Mouse (Mus musculus) adrenal gland, adult 8-10 months (tissue): ENCODE data around the gene Otoa. TPM values are rescaled to one million over a fixed set of nuclear protein-coding genes. Genes with fewer than 3 reads are reported as not detected.

ENCODE experiments used
- DNase-seq: peaks from one replicate; pipeline ENCODE4 v3.0.0; 2022
- total RNA-seq, 4 experiments: library from RNA; stranded (reverse); gene quantifications; 2 replicates each; pipeline ENCODE4 v1.2.4; 2022

The Otoa gene
- 1 to 10 TPM in 2 of 4 experiments, under 1 TPM in 2; 0.58 to 1.3 (median 1.0) TPM for total RNA-seq

- no peak for DNase-seq
Observed at GRCm38 (mm10) chr7:121081350-121081749, at the start of gene Otoa. Otoa (plus strand) TSS chr7:121081650.

DNA sequence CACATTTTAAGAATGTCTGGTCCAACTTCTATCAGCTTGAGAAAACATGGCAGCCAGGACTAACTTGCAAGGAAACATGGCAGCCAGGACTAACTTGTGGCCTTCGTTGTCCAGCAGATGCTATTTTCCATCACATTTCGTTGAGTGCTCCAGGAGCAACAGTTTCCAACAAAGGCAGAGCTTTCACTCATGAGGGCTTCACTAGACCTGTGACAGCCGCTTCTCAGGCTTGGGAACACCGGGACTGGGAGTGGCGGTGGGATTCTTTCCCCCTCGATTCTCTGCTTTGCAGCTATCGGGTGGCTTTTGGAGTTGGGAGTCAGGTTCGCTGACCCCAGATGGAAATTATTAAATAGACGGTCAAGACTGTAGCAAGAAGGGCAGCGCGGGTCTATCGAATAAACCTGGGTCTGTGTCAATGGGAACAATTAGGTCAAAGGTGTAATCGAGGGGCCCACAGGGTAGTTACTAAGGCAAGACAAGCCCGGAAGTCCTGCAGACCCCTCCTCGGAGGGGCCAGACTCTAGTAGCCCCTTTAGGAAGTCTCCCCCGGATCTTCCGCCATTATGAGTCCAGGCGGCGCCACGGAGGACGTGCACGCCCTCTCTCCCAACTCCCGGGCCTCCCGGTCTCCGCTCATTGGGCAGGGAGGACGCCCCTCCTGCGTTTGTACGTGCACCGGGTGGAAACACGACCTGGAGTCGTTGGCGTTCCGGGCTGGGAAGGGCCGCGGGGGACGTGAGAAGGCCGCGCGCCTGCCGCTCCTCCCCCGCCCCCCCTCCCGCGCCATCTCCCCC, 47.4 kb upstream of the Otoa start, which contains the start of gene Mettl9:
TSS of gene Mettl9 (plus strand) at position 590 of the 797 bp plus-strand sequence.
- peak; percentile 93 for DNase-seq

- no peak for DNase-seq
Observed at GRCm38 (mm10) chr7:121034701-121035141, 46.7 kb upstream of the Otoa start.

DNA sequence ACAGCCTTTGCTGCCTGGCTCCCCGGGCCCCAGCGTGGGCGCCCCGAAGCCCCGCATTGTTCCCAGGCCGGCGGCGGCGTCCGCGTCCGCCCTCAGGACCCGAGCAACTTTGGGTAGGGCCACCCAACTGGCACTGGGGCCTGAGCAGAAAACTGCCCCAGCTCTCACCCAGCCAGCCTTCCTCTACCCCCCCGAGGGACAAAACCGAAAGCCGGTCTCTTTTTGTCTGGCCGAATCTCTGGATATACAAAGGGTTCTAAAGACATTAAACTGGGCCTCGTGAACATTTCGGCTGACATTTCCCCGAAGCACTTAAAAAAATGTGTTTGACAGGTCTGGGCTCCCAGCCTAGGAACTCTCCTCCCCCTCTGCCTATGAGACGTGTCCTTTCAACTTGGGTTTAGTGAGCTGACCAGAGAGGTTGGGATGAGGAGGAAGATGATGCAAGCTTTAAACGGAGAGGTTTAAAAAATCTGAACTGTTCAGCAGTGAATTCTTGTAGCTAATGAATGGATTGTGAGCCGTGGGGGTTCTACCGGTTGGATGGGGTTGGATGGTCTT, 46.2 kb upstream of the Otoa start:
- peak; percentile 55 for DNase-seq

- no peak for DNase-seq
Observed at GRCm38 (mm10) chr7:121040595-121040994, 40.9 kb upstream of the Otoa start.

- DNase-seq, result no peak
Observed at GRCm38 (mm10) chr7:121041989-121042388, 39.5 kb upstream of the Otoa start.

- DNase-seq, result no peak
Observed at GRCm38 (mm10) chr7:121043004-121043403, 38.4 kb upstream of the Otoa start.

GRCm38 (mm10) chr7:121043510-121043909, 37.9 kb upstream of the Otoa start:
- DNase-seq, result no peak

DNA sequence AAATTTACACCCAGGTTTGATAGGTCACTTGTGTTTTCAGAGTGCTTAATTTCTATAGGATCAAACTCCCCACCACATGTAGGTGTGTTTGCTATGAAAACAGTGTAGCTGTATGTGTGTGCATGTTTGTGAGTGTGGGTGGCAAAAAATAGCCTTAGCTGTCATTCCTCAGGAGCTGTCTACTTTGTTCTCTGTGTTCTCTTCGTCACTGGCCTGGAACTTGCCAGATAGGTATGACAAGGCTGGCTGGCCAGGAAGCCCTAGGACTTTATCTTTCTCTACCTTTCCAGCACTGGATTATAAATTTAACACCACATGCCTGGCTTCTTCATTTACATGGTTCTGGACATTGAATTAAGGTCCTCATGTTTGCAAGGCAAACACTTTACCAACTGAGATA, 37.2 kb upstream of the Otoa start:
- no peak for DNase-seq

DNA sequence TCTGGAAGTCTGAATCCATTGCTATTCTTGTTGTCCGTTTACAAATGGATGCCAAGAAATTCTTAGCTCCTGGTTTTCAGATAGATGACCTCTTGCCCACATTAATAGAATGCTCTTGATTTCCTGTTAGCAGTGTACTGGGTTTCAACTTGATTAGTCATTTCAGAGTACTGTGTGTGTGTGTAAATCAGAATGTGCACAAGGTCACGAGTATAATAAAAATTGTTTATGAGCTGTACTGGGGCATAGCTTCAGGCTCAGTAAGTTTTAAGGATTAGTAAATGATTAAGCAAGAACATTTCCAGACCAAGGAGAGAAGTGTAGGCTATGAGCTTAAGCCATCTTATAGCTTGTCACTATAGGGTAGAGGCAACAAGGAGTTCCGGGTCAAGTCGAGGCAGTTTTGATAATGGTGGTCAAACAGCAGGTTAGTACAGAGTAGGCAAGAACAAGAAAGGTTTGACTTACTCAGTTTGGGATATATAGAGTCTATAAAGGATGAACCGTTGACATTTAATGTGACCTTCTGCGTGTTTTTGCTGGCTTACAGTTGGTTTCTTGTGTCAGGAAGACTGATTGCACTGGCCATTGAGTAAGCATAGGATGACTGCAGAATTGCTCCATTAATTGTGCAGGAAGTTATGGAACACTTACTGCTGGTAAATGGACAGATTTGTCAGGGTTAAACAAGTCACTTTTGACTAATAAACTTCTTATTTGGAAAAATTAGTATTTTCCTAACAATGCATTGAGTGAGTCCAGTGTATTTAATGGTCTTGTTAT, 35.6 kb upstream of the Otoa start:
- DNase-seq, result peak; percentile 42

- no peak for DNase-seq
Observed at GRCm38 (mm10) chr7:121047624-121048023, 33.8 kb upstream of the Otoa start.

DNA sequence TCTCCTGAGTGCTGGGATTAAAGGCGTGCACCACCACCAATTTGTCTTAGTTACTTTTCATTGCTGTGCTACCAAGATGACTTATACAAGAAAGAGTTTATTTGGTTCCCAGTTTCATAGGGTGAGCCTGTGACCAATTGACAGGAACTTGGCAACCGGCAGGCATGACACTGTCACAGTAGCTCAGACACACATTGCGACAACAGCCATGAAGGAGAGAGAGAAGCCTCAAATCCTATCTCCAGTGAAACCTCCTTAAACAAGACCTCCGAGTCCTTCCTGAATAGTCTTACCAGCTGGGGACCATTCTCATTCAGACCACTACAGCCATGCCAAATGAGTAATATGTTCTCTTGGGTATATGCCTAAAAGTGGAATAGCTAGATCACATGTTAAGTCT, 28.4 kb upstream of the Otoa start:
- no peak for DNase-seq

DNA sequence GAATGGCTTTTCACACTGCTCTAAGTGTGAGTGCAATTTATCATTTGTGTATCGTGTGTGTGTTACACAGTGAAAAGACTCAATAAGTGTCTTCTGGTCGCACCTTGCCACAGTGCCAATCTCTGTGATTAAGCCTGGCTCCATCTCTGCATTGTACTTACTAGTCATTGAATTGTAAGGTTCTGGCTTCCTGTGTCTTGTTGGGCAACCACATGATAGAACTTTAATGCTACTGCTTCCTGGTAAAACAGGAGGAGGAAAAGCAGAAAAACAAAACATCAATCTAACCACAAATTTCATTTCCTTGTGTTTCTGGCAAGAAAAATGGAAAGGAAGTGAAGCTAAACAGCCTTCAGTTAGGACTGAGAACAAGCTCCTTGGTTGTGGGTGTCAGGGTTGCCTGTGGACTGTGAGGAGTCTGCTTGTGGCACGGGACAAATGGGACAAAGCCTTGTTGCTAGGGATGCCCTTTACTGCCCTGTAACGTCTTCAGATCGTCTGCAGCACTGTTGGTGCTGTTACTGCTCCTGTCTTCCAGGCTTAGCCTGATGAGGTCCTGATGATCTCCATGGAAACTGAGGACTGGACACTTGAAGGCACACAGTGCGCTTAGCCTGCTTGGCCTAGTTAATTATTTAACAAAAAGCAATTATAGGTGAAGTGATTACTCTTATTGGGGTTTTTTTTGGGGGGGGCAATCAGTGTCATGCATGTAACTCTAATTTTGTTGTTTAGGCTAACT, 21.8 kb upstream of the Otoa start:
- no peak for DNase-seq

DNA sequence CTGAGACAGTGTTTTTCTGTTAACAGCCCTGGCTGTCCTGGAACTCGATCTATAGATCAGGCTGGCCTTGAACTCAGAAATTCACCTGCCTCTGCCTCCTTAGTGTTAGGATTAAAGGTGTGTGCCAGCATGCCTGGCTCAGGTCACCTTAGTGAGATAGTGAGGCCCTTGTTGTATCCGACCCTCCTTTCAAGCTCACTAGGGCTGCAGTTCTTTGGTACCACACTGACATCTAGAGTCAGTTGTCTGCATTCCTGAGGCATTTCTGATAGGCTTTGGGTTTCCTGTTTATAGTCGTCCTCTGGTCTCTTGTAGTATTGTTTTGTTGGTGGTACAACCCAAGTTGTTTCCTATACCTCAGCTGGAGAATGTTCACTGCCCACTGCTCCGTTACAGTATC, 17.1 kb upstream of the Otoa start:
- DNase-seq, result no peak

- DNase-seq, result no peak
Observed at GRCm38 (mm10) chr7:121071276-121071675, 10.2 kb upstream of the Otoa start.

DNA sequence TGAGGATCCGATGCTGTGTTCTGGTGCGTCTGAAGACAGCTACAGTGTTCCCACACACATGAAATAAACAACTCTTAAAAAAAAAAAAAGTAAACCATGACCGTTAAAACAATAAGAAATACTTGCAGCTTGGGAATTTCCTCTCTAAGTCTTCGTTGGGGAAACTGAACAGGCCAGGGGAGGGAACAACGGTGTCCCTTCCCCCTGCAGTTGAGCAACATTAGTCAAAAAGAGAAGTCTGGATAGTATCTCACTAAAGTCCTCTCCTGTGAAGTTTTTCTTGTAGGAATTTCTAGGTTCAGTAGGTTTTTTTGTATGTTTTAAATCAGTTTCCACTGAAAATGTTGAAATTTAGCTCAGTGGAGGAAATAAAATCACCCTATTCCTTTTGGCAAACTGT, 8.9 kb upstream of the Otoa start:
- DNase-seq, result no peak

DNA sequence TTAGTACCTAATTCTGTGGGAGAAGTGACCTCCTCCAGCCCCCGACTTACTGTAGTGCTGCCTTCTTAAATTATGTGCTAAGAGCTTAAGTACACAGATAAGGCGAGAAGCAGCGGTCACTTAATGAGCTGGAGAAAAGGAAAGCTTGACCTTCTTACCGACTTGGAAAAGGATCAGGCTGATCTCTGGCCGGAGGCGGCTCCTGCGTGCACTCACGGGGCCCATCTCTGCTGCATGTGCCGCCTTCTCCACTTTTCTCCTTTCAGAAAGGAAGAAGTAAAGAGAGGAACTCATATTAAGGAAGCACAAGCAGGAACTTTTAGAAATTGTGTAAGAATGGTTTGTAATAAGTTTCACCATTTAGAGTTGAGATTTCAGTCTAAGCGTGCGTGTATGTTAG, 7.2 kb upstream of the Otoa start, which contains the start of gene Igsf6:
TSS of gene Igsf6 (minus strand) at position 292 of the 400 bp plus-strand sequence.
- no peak for DNase-seq

DNA sequence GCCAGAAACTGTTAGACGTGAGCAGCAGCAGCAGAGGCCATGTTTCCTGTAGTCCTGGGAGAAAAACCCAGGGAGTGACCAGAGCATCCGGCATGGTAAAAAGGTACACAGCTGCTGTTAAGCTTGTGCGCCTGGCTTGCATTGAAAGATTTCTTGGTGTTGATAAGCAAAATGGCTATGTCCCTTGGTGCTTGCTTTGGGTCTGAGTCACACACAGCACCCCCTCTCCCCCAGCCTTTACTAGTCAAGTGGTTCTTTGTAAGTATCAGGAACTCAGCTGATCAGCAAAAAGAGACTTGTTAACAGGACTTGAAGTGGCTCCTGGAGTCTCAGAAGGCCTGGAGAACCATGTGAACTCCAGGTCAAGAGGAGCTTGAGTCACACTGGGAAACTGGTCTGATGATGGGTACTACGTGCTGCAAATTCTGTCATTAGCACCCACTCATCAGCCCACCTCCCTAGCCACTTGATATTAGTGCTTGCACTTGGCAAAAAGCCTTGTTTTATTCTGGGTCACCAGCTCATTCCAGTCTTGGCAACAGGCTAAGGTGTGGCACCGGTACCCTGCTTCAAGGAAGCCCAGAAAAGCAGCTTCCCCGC, 6.5 kb upstream of the Otoa start:
- no peak for DNase-seq

- no peak for DNase-seq
Observed at GRCm38 (mm10) chr7:121075416-121075815, 6.0 kb upstream of the Otoa start.

- no peak for DNase-seq
Observed at GRCm38 (mm10) chr7:121077311-121077710, 4.1 kb upstream of the Otoa start.

GRCm38 (mm10) chr7:121077829-121078228, 3.6 kb upstream of the Otoa start:
- DNase-seq, result peak; percentile 38

GRCm38 (mm10) chr7:121081816-121082215, 366 bp downstream of the Otoa start:
- DNase-seq, result no peak
